Mouse (Mus musculus) spleen, adult 2 months (tissue): ENCODE results near the gene Ssr1.

ENCODE experiments used
- CTCF ChIP-seq: fragments of 200-500 bp; IDR thresholded peaks from 2 replicates; pipeline ENCODE4 v1.5.1; 2011; ENCODE audit warnings: mild to moderate bottlenecking, inconsistent platforms; ENCODE audit not compliant: insufficient read depth, insufficient read length, insufficient replicate concordance; ENCODE audit errors: extremely low read depth
- POLR2A ChIP-seq: fragments of 200-500 bp; IDR thresholded peaks from 2 replicates; pipeline ENCODE4 v1.6.1; 2011; ENCODE audit warnings: low read depth, low read length, inconsistent platforms

DNA sequence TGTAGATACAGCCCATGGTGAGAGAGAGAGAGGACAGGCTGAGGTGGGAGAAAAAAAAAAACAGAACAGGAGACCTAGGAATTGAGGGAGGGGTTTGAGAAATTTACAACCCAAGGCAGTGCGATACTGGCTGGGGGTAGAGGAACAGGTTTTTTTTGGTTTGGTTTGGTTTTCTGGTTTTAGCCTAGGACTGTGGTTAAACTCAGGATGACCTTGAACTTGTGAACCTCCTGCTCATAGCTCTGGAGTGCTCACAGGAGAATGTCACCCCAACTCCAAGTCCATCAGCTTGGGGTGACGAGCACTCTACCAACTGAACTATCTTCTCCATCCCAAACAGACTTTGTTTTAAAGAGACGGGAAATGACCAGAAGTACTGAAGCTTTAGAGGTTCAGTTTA is 50.6 kb downstream of the Ssr1 start:
- TF ChIP-seq CTCF (no peak), POLR2A (no peak)
